Mouse (Mus musculus) fat pad, adult 2 months (tissue): ENCODE measurements around the gene Adcy4.

ENCODE experiments used
- DNase-seq: peaks from one replicate; pipeline ENCODE4 v3.0.0-alpha.2; 2011; ENCODE audit warnings: low read depth, low spot score; ENCODE audit errors: extremely low read depth

Adcy4 gene

GRCm38 (mm10) chr14:55783958-55784235 lies at the start of gene Adcy4:
Gene Adcy4, minus strand, starts transcription at chr14:55784095.
- DNase-seq = no peak

- DNase-seq = no peak
Measured at GRCm38 (mm10) chr14:55833126-55833525, 49.2 kb upstream of the Adcy4 start.

GRCm38 (mm10) chr14:55830331-55830730 lies 46.4 kb upstream of the Adcy4 start:
- no peak for DNase-seq

GRCm38 (mm10) chr14:55829854-55830253 lies 46.0 kb upstream of the Adcy4 start:
- DNase-seq = no peak

- DNase-seq = no peak
Measured at GRCm38 (mm10) chr14:55828716-55829263, 44.9 kb upstream of the Adcy4 start.

- DNase-seq = no peak
Measured at GRCm38 (mm10) chr14:55826551-55827340, 42.9 kb upstream of the Adcy4 start.

- no peak for DNase-seq
Measured at GRCm38 (mm10) chr14:55826142-55826541, 42.2 kb upstream of the Adcy4 start.

GRCm38 (mm10) chr14:55825216-55826051 lies 41.5 kb upstream of the Adcy4 start:
- DNase-seq = no peak

- DNase-seq = no peak
Measured at GRCm38 (mm10) chr14:55824481-55825215, 40.8 kb upstream of the Adcy4 start.

- DNase-seq = no peak
Measured at GRCm38 (mm10) chr14:55824001-55824480, 40.1 kb upstream of the Adcy4 start.

GRCm38 (mm10) chr14:55822991-55823762 lies 39.3 kb upstream of the Adcy4 start, which contains the start of gene Nfatc4:
Gene Nfatc4, plus strand, starts transcription at chr14:55823144.
- no peak for DNase-seq

GRCm38 (mm10) chr14:55822435-55822990 lies 38.6 kb upstream of the Adcy4 start:
- no peak for DNase-seq

GRCm38 (mm10) chr14:55820576-55820975 lies 36.7 kb upstream of the Adcy4 start:
- no peak for DNase-seq

GRCm38 (mm10) chr14:55819845-55820405 lies 36.0 kb upstream of the Adcy4 start:
- DNase-seq = no peak

GRCm38 (mm10) chr14:55815310-55815751 lies 31.4 kb upstream of the Adcy4 start:
- no peak for DNase-seq

- DNase-seq = no peak
Measured at GRCm38 (mm10) chr14:55814885-55815284, 31.0 kb upstream of the Adcy4 start.

- DNase-seq = no peak
Measured at GRCm38 (mm10) chr14:55795380-55796163, 11.7 kb upstream of the Adcy4 start.

- DNase-seq = no peak
Measured at GRCm38 (mm10) chr14:55793946-55794345, 10.1 kb upstream of the Adcy4 start.

GRCm38 (mm10) chr14:55793461-55793860 lies 9.6 kb upstream of the Adcy4 start:
- no peak for DNase-seq
